Mouse (Mus musculus) retina, adult 2 months (tissue): ENCODE results near the gene Csk.

Experiments used
- DNase-seq: peaks from one replicate; pipeline ENCODE4 v3.0.0-alpha.2; 2012; ENCODE audit warnings: low read depth, low spot score

The Csk gene

DNA sequence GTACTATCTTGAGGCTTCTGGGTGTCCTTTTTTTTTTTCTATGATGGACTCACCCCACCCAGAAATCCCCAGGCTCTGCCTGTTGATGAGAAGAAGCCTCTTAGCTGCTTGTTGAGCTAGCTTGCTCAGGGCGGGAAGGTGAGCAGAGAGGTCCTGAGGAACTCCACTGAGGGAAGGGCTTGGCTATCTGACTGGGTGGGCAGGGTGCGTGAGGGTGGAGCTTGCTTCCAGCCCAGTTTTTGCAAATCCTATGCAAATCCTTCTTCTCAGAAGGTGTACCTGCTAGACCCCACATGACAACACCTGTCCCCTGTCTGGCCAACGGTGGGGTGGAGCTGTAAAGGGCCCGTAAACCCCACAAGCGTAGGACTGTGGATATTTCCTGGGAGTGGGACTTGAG lies at the start of gene Csk:
Gene Csk, minus strand, starts transcription at position 349 of the 400 bp plus-strand sequence.
- no peak for DNase-seq

DNA sequence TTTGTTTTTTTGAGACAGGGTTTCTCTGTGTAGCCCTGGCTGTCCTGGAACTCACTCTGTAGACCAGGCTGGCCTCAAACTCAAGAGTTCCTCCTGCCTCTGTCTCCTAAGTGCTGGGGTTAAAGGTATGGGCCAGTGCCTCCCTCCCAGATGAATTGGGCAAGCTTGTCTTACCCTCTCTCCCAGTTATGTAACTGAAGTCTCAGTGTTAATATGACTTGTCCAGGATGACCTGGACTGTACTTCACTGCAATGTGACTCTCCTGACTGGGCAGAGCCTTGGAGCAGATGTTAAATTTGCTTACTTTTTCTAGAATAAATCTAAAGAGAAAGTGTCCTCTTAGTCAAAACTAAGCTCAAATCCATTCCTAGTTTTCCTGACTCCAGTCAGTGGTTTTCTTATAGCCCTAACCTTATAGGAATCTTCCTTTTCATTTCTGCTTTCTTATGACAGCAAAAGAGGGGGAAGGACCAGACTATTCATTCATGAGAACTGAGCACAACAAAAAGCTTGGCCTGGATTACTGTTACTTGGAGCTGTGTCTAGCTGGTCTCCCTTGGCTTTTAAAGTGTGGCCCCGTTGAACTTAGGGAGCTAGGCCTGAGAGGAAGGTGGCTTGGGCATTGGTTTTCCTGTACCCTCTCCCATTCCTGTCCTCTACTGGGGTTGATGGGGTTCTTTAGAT lies 45.2 kb upstream of the Csk start:
- DNase-seq, result no peak

- DNase-seq, result no peak
These were observed 43.9 kb upstream of the Csk start for GRCm38 (mm10) chr9:57697380-57697779.

DNA sequence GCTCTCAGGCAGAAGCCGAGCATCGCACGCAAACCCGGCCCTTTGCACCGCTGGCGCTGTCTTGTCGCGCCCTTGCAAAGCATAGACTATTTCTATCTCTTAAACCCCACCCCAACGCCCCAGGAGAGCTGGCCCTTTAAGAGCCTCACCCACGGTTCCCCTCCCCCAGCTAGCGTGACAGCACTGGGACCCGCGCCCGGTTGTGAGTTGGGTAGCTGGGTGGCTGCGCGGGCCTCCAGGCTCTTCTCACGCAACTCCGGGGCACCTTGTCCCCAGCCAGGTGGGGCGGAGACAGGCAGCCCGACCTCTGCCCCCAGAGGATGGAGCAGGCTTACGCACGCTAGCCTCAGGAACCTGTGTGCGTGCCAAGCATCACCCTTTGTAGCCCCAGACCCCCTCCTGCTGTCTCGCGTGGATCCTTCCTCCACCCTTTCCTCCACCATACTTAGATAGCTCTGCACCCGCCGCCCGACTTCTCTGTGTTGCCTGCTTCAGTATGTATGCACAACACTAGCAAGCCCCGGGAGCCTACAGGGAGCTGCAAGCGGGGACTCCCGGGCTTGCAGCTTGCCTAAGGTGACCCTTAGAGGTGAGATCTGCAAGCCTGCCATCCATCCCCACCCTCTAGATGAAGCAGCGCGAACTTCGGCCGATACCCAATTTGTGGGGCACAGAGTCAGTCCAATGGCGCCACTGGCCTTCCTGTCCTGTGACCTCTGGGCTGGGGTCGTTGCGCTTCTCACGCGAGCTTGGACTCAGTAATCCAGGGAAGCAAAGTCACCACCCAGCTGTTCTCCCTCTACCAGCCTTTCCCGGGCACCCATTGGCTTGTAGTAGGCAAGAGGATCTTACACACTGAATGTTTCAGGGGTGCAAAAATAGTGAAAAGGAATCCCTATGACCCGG lies 43.2 kb upstream of the Csk start:
- DNase-seq, result no peak

- no peak for DNase-seq
These were observed 40.7 kb upstream of the Csk start for GRCm38 (mm10) chr9:57694108-57694507.

DNA sequence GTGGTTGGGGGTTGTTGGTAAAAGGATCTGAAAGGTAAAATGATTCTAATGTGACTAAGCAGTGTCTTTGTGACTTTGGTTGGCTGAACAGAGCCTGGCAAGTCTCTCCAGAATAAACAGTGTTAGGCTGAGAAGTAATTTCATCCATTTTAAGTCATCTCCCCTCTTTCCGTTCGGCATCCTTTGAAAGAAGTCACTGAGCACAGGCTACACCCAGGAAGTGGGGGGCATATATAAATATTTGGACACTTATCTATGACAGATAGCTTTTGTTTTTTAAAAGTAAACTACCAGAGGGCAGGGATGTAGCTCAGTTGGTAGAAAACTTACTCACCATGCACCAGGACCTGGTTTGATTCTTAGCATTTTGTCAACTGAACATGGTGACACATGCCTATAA lies 35.2 kb upstream of the Csk start:
- DNase-seq, result no peak

DNA sequence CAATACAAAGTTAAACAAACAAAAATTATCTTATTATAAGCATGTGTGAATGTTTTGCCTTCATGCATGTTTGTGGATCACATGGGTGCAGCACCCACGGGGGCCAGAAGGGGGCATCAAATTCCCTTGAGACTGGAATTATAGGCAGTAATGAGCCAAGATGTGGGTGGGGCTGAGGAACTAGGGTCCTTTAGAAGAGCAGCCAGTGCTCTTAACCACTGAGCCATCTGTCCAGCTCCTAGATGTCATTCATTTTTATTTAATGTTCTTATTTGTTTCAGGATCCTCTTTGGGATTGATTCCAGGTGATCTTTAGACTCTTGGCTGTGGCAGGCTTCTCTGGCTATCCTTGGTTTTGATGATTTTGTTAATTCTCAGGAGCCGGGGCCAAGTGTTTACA lies 34.7 kb upstream of the Csk start:
- no peak for DNase-seq

DNA sequence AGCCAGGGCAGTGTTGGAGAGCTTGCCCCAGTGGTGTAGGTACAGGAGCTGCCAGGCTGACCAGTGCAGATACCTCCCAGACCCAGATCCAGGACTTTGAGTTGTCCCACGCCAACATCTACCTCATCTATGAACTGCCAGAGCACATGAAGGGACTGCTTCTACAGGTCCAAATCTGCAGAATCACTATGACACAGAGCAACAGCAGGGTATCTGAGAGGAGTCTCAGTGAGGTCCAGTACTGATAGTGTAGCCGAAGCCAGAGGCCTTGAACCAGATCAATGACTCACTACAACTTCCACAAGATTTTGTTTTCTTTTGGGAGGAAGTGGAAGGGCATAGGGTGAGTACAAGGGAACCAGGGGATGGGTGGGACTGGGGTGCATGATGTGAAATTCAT lies 34.3 kb upstream of the Csk start, which contains the start of gene Cyp1a1:
Gene Cyp1a1, plus strand, starts transcription at position 178 of the 400 bp plus-strand sequence.
- no peak for DNase-seq

DNA sequence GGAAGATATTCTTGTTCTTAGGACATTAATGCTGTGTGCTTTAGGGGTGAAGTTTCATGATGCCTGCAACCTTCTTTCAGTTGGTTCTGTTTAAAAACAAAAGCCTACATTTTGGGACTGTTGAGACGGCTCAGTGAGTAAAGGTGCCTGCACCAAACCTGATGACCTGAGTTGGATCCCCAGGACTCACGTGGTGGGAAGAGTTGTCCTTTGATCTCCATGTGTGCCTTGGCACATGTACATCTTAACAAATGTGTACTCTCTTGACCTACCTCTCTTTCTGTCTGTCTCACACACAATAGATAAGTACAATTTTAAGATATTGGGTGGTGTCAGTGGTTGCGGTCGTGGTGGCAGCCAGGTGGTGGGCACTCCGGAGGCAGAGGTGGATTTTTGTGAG lies 32.6 kb upstream of the Csk start:
- no peak for DNase-seq

DNA sequence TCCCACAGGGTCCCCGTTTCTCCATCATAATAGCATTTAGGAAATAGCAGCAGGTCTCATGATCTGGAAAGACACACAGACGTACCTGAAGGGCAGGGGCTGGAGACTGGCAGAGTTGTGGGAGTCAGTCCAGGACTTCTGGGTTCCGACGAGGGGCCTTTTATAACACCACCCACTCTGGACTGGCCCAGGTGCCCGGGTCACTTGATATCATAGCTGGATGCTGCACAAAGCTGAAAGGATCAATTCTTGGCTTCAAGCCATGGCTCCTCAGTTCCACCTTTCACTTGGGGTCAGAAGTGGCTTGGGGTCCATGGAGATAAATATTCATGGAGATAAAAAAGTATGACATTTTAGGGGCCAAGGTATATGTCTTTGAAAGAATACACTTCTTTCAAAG lies 30.1 kb upstream of the Csk start, which contains the start of gene Cyp1a2:
Gene Cyp1a2, minus strand, starts transcription at position 184 of the 400 bp plus-strand sequence.
- no peak for DNase-seq

GRCm38 (mm10) chr9:57681411-57681810 lies 28.0 kb upstream of the Csk start:
- DNase-seq, result no peak

DNA sequence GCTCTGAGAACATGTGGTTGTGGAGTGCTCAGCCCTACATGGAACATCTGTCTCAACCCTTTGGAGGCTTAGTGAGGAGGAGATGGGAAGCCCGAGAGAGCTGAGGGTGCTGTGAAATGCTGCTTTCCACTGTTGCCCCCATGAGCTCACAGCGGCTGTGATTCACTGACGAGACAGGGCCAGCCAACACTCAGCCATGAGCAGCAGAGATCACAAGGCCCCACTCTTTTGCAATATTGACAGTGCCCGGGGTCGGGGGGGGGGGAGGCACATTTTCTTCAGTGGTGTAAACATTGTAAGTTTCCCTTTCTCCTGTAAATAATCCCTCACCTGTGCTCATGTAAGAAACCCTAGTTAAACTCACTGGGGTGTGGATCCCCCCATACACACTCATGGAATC lies 18.1 kb upstream of the Csk start:
- DNase-seq, result no peak

DNA sequence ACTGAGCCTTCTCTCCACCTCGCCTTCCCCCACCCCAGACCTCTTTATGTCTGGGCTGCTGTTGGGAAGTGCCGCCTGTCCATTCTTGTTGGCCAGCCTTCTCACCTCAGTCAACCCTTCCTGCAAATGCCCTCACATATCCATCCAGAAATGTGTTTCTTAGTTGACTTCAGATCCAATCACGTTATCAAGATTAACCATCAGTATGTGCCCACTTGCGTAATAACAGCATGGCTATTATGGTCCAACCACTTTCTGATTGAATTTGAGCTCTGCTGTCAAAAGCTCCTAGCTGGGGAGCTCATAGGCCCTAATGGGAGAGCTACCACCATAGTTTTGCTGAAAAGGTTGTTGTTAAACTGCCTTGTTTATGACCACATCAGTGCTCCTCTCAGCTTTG lies 17.6 kb upstream of the Csk start:
- no peak for DNase-seq

DNA sequence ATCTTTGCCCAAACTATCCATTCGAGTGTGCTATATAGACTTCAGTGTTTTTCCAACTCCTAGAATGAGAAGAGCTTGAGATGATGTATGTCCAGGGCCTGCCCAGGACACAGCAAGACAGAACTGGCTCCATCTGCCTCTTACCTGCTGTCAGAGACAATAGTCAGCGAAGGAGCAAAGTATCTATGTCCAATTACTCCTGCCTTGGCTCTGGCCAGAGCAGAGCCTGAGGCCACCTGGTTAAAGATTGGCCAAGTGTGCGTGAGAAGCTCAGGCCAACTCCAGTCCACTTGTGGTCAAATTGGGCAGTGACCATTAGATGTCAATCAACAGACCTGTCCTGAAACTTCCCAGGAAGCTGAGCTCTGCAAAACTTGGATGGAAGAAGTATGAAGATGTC lies 16.1 kb upstream of the Csk start:
- DNase-seq, result no peak

DNA sequence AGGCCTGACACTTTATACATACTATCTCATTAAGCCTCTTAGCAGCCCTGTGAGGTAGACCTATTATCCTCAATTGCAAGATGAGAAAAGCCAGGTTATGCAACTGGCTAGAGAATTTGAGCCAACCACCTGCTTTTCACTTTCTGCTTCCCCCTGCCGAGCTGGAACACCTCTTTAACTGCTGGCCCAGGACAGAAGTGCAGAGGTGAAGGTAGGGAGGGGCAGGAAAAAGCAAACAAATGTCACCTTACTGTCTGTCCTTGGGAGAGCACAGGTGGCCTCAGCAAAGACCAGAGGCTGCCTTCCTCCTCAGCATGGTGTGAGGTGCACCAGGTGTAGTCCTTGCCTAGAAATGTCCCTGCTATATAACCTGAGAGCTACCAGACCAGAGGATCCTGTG lies 14.8 kb upstream of the Csk start:
- no peak for DNase-seq

- DNase-seq, result no peak
These were observed 14.4 kb upstream of the Csk start for GRCm38 (mm10) chr9:57667817-57668216.

GRCm38 (mm10) chr9:57667136-57667535 lies 13.7 kb upstream of the Csk start:
- no peak for DNase-seq

DNA sequence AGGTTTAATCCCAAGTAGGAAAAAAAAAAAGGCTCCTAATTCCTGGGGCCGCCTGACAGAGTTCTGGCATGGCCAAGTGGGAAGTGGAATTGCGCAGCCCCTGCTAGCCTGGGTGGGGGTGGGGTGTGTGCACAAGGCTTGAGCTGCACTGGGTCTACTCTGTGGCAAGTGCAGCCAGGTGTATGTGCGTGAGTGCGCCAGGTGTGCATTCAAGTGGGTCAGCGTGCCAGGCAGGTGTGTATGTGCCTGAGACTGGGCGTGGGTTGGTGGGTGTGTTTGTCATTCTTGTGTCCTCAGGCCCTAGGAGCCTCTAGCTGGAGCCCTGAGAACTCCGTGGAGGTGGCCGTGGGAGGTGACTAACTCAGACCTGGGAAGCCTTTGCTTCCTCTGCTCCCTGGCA lies 13.1 kb upstream of the Csk start:
- DNase-seq, result no peak

DNA sequence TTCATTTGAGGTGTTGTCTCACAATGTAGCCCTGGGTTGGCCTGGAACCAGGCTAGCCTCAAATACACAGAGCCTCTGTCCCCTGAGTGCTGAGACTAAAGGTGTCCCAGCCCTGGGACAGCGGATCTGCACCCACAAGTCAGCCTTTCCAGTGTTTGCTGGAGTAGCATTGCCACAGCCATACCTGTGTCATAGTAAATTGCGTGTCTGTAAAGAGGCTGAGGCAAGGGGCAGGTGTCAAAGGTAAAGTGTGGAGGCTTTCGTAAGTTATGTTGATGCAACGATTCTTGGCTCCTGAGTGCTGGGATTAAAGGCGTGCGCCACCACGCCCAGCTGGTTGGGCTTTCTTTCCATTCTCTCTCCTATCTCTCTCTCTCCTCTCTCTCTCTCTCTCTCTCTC lies 11.2 kb upstream of the Csk start:
- no peak for DNase-seq

DNA sequence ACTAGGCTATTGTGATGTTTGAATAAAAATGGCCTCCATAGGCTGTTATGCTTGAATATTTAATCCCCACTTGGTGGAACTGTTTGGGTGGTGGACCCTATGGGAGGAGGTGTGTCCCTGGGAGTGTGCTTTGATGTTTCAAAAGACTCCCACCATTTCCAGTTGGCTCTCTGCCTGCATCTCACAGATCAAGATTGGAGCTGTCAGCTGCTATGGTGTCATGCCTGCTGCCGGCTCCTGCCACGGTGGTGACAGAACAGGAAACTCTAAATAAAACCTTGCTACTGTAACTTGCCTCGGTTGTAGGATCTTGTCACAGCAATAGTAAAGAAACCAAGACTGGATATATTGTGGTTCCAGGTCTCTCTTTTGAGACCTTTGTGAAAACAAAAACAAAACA lies 8.1 kb upstream of the Csk start:
- no peak for DNase-seq

GRCm38 (mm10) chr9:57660501-57660900 lies 7.1 kb upstream of the Csk start:
- DNase-seq, result no peak

- peak; percentile 67 for DNase-seq
These were observed 6.3 kb upstream of the Csk start for GRCm38 (mm10) chr9:57659774-57660173.

DNA sequence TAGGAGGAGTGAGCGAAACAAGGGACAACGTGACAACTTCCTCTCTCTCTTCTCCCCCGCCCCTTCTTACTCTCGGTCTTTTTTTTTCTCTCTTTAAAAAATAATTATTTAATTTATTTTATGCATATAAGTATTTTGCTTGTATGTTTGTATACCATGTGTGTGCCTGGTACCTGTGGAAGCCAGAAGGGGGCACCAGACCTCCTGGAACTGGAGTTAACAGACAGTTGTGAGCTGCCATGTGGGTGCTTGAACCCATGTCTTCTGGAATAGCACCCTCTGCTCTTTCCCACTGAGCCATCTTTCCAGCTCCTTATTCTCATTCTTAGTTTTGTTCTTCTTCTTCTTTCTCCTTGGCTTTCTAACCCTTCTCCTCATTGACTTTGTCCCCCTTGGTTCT lies 5.5 kb upstream of the Csk start:
- no peak for DNase-seq
